Mouse (Mus musculus): ENCODE measurements around the gene Ston2.

- TF ChIP-seq GATA1 (IDR thresholded peaks at IDR 0.05; ENCODE audit: borderline replicate concordance, low read length) (no peak), FLI1 (IDR thresholded peaks at IDR 0.05; ENCODE audit: low read length) (no peak)
Measured at GRCm38 (mm10) chr12:91641133-91641532, 147.1 kb downstream of the Ston2 start.
